Mouse (Mus musculus) erythroblast, embryonic 14.5 days (primary cell): ENCODE measurements around the gene Elovl7.

Experiments used
- GATA1 ChIP-seq: IDR thresholded peaks from 2 replicates; pipeline ENCODE4 v1.6.1; 2012; ENCODE audit warnings: low read length, inconsistent platforms, mixed read lengths
- TAL1 ChIP-seq: IDR thresholded peaks from 3 replicates; pipeline ENCODE4 v1.6.1; 2012; ENCODE audit warnings: low read length, inconsistent platforms, mixed read lengths

DNA sequence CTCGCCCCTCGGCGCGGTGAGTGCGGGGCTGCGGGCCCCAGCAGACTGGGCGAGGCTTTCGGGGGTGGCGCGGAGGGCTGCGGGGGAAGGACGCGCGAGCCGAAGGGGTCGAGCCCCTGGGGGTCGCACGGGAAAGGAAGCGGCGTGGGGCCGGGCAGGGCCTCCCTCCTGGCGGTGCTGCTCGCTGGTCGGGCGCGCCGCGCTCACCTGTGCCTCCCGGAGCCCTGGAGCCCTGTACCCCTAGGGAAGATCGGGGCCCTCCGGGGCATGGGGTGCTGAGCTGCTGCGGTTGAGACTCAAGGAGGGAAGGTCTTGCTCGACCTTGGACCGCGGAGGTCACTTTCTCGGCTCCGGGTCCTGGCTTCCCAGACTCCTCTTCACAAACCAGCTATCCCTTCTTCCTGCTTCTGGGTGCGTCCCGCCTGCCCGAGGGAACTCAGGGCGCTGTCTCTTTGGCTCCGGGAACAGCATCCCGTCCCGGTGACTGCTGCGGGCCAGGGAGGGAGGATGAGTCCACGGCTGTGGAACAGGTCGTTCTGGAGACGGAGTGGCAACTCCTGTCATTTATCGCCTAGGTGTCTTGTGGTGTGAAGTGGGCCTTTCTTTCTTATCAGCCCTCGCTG lies 392 bp downstream of the Elovl7 start:
- no peak for TF ChIP-seq TAL1
- TF ChIP-seq GATA1: no peak
